Mouse (Mus musculus) forebrain, embryonic 12.5 days (tissue): ENCODE data around the gene Snx8. TPM values are rescaled to one million over a fixed set of nuclear protein-coding genes. Genes with fewer than 3 reads are reported as not detected.

ENCODE experiments used
- ATAC-seq: fragments of 200-750 bp; cut with Nextera tagmentation; 2 replicates; pipeline ENCODE4 v1.8.0; 2017; ENCODE audit warnings: moderate TSS enrichment; ENCODE audit not compliant: low FRiP score
- H3K27ac ChIP-seq: fragments of 300-500 bp; sonication (generic); 2 replicates; pipeline ENCODE4 v1.5.1; 2016; ENCODE audit warnings: mild to moderate bottlenecking
- H3K27me3 ChIP-seq: fragments of 300-500 bp; sonication (generic); 2 replicates; pipeline ENCODE4 v1.6.1; 2016; ENCODE audit warnings: mild to moderate bottlenecking
- H3K36me3 ChIP-seq: fragments of 300-500 bp; sonication (generic); replicated peaks from 2 replicates; pipeline ENCODE4 v1.6.1; 2016; ENCODE audit warnings: mild to moderate bottlenecking
- H3K4me1 ChIP-seq: fragments of 300-500 bp; sonication (generic); 2 replicates; pipeline ENCODE4 v1.6.1; 2016
- H3K4me2 ChIP-seq: fragments of 300-500 bp; sonication (generic); 2 replicates; pipeline ENCODE4 v1.6.1; 2016; ENCODE audit warnings: mild to moderate bottlenecking, moderate library complexity
- H3K4me3 ChIP-seq: fragments of 300-500 bp; sonication (generic); replicated peaks from 2 replicates; pipeline ENCODE4 v1.5.1; 2016; ENCODE audit warnings: mild to moderate bottlenecking
- H3K9ac ChIP-seq: fragments of 300-500 bp; sonication (generic); 2 replicates; pipeline ENCODE4 v1.6.1; 2016; ENCODE audit warnings: mild to moderate bottlenecking
- H3K9me3 ChIP-seq: fragments of 300-500 bp; sonication (generic); 2 replicates; pipeline ENCODE4 v1.6.1; 2016
- WGBS: fragments of 180-500 bp; shearing (Covaris S2); methylation state at CpG from one replicate; pipeline ENCODE4 v1.1.7; 2016; 5-methylcytosine and 5-hydroxymethylcytosine counted together
- polyA plus RNA-seq: library from polyadenylated mRNA; unstranded; fragments of >200 nt; fragmentation: Nextera tagmentation; extraction: Ambion mirVana; gene quantifications from 2 replicates; pipeline ENCODE4 v1.2.1, GENCODE M21; 2016

Gene Snx8
- polyA plus RNA-seq, 1 experiment from 2014 or later = 20.7 TPM

DNA sequence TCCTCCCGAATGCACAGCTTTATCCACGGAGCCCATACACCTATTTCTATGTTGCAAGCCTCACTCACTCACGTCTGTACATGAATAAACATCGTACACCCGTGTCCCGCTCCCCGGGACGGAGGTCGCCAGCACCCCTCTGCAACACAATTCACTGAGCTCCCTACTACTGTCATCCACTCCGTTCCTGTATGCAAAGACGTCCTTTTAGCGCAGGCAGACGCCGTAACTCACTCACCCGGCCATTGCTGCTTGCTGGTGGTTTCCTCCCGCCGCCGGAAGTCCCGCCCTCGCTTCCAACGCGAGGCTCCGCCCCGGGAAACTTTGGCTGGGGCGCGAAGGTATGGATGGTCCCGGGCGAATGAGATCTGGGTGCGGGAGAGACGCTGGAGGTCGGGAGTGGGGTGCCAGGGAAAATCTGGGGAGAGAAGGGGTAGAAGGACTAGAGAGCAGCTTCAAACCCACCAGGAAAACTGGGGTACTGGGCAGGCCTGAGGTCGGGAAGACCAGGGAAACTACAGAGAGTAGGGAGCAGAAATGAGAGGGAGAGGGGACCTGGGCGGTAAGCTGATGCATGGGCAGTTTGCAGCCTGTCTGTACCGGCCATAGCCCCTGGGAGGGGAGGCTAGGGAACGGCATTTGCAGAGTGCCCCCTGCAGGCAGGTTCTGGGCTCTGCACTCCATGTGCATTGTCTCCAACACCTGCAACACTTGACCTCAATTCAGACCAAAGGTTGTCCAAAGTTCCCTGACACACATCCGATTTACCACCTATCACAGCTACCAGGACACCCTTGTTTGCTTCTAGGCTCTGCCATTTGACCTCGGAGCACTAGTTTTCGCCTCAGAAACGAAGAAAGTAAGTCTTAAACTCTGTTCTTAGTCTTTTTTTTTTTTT, 57.2 kb downstream of the Snx8 start, which contains the start of gene Mrm2:
Gene Mrm2 (minus strand): TSS at position 284 of the 898 bp plus-strand sequence.
- peak within 1 kb of the TSS; percentile 82 for H3K9ac ChIP-seq
- no peaks in the 10 kb centered on the region for H3K27me3 ChIP-seq
- peaks cover 14% of the 10 kb centered on the region for H3K4me1 ChIP-seq
- H3K27ac ChIP-seq = peak within 1 kb of the TSS; percentile 92
- peak within 1 kb of the TSS; percentile 64 for H3K4me3 ChIP-seq
- peak within 1 kb of the TSS; percentile 87 for H3K4me2 ChIP-seq
- peak; percentile 85 for ATAC-seq
- H3K9me3 ChIP-seq = no peaks in the 10 kb centered on the region
- peaks cover 29% of the 10 kb centered on the region for H3K36me3 ChIP-seq
- 1% methylated on average over 39 of the region's 39 CpGs for WGBS

- no peak overlapping the region for H3K4me3 ChIP-seq
- peaks cover 13% of the 10 kb centered on the region for H3K4me1 ChIP-seq
- H3K36me3 ChIP-seq = peaks cover 30% of the 10 kb centered on the region
- no peak for ATAC-seq
- no peaks in the 10 kb centered on the region for H3K9me3 ChIP-seq
- H3K27me3 ChIP-seq = no peaks in the 10 kb centered on the region
- no peak overlapping the region for H3K4me2 ChIP-seq
- 95% methylated on average over 5 of the region's 5 CpGs for WGBS
- no peak overlapping the region for H3K9ac ChIP-seq
- H3K27ac ChIP-seq = no peak overlapping the region
Observed at GRCm38 (mm10) chr5:140324058-140324457, 65.0 kb downstream of the Snx8 start.

GRCm38 (mm10) chr5:140321756-140322575, 67.1 kb downstream of the Snx8 start:
- peak; percentile 15; the same call in 1 of the 2 replicates for ATAC-seq
- WGBS = 2% methylated on average over 17 of the region's 17 CpGs
- peak overlapping the region; percentile 92 for H3K4me3 ChIP-seq

DNA sequence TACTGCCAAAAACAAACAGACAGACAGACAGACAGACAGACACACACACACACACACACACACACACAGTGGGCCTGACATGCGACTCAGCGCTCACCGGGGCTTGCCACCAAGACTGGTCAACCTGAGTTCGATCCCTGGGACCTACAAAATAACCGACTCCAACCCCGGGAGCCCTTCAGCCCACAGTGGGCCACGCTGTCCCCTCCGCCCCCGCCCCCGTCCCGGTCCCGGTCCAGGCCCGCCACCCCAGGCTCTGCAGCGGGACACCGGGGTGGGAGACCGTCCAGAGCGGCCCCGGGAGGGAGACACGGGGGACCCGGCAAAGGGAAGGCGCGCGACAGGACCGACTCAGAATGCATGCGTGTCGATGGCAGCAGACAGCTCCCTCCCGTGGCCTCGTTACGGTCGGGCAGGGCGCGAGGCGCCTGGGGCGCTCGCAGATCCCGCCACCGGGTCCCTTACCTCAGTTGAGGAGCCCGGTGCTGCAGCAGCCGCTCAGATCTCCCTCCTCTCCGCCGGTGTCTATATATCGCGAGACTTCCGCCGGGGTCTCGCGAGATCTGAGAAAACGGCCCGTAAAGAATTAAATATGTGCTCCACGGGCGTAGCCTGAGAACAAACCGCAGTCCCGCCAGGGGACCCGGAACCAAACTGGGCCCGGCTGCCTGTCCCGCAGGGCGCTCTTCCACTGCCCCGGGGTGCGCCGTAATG, 67.9 kb downstream of the Snx8 start, which contains the start of the genes Mad1l1 and Nudt1:
Gene Mad1l1 (minus strand): TSS at position 511 of the 714 bp plus-strand sequence.
Gene Nudt1 (plus strand): TSS at position 615 of the 714 bp plus-strand sequence.
- ATAC-seq = peak; percentile 91
- peak within 1 kb of the TSS; percentile 85 for H3K27ac ChIP-seq
- H3K4me1 ChIP-seq = peaks cover 13% of the 10 kb centered on the region
- under 1% methylated on average over 60 of the region's 60 CpGs for WGBS
- peak within 1 kb of the TSS; percentile 92 for H3K4me3 ChIP-seq
- peaks cover 5% of the 10 kb centered on the region; the same call in 1 of the 2 replicates for H3K36me3 ChIP-seq
- no peaks in the 10 kb centered on the region for H3K9me3 ChIP-seq
- H3K9ac ChIP-seq = peak within 1 kb of the TSS; percentile 95
- H3K4me2 ChIP-seq = peak within 1 kb of the TSS; percentile 69
- no peaks in the 10 kb centered on the region for H3K27me3 ChIP-seq

More at GRCm38 (mm10) chr5:140321756-140322575, 67.1 kb downstream of the Snx8 start:
- peak overlapping the region; percentile 95 for H3K9ac ChIP-seq
- H3K27me3 ChIP-seq = no peaks in the 10 kb centered on the region
- peaks cover 13% of the 10 kb centered on the region for H3K4me1 ChIP-seq
- H3K27ac ChIP-seq = peak overlapping the region; percentile 85
- H3K9me3 ChIP-seq = no peaks in the 10 kb centered on the region
- H3K36me3 ChIP-seq = peaks cover 9% of the 10 kb centered on the region; the same call in 1 of the 2 replicates
- H3K4me2 ChIP-seq = peak overlapping the region; percentile 69

DNA sequence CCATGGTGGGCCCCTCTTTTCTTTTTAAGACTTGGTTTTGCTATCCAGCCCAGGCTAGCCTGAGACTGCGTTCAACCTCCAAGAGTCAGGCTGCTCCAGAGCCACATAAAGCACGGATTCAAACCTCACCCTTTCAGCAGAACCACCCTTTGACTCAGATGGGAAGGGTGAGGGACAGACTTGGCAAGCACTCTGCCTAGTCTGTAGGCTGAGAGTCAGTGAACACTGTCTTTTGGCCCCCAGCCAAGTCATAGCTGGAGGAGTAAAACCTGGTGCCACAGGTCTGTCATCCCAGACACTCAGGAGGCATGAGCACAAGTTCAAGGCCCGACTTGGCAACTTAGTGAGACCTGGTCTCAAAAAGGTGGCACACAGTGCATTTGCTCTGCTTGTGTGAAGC, 72.3 kb downstream of the Snx8 start:
- H3K4me1 ChIP-seq = peaks cover 13% of the 10 kb centered on the region
- H3K4me3 ChIP-seq = no peak overlapping the region
- H3K9ac ChIP-seq = no peak overlapping the region
- H3K36me3 ChIP-seq = peaks cover 31% of the 10 kb centered on the region
- H3K4me2 ChIP-seq = no peak overlapping the region
- H3K9me3 ChIP-seq = no peaks in the 10 kb centered on the region
- no peak overlapping the region for H3K27ac ChIP-seq
- WGBS = 90% methylated on average over 3 of the region's 3 CpGs
- no peaks in the 10 kb centered on the region for H3K27me3 ChIP-seq
- ATAC-seq = no peak

GRCm38 (mm10) chr5:140307602-140308001, 81.5 kb downstream of the Snx8 start:
- Histone ChIP-seq H3K4me2 (no peak overlapping the region), H3K27me3 (no peaks in the 10 kb centered on the region), H3K27ac (no peak overlapping the region), H3K4me1 (no peaks in the 10 kb centered on the region), H3K4me3 (no peak overlapping the region), H3K9me3 (no peaks in the 10 kb centered on the region), H3K36me3 (peaks cover 92% of the 10 kb centered on the region), H3K9ac (no peak overlapping the region)
- no peak for ATAC-seq
- WGBS = 93% methylated on average over 14 of the region's 14 CpGs

DNA sequence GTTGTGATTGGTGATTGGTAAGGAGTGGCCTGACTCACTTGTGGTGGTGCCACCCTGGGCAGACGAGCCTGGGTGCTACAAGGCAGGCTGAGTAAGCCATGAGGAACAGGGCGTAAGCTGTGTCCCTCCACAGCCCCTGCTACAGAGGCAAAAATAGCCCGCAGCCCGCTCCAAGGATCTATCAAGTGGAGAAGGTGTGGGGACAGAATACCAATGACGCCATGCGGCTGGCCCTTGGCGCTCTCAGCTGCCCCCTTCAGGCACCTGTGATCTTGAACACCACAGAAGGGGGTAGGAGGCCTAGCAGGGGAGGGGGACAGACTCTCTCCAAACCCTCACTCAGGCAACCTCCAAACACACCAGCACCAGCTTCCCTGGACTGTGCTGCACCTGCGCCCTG, 83.0 kb downstream of the Snx8 start:
- Histone ChIP-seq H3K9ac (no peak overlapping the region), H3K36me3 (peaks cover 92% of the 10 kb centered on the region), H3K9me3 (no peaks in the 10 kb centered on the region), H3K4me3 (no peak overlapping the region), H3K4me1 (no peaks in the 10 kb centered on the region), H3K27me3 (no peaks in the 10 kb centered on the region), H3K4me2 (no peak overlapping the region), H3K27ac (no peak overlapping the region)
- ATAC-seq = no peak
- WGBS = 79% methylated on average over 8 of the region's 8 CpGs

- no peaks in the 10 kb centered on the region for H3K4me1 ChIP-seq
- H3K9me3 ChIP-seq = no peaks in the 10 kb centered on the region
- no peak overlapping the region for H3K27ac ChIP-seq
- ATAC-seq = no peak
- H3K27me3 ChIP-seq = no peaks in the 10 kb centered on the region
- peaks cover 72% of the 10 kb centered on the region for H3K36me3 ChIP-seq
- H3K9ac ChIP-seq = no peak overlapping the region
- WGBS = 80% methylated on average over 4 of the region's 4 CpGs
- no peak overlapping the region for H3K4me3 ChIP-seq
- no peak overlapping the region for H3K4me2 ChIP-seq
Observed at GRCm38 (mm10) chr5:140298291-140298690, 90.8 kb downstream of the Snx8 start.

GRCm38 (mm10) chr5:140292152-140292551, 96.9 kb downstream of the Snx8 start:
- ATAC-seq = peak; percentile 51; the same call in 1 of the 2 replicates
- Histone ChIP-seq H3K27ac (no peak overlapping the region), H3K4me2 (no peak overlapping the region), H3K9ac (no peak overlapping the region), H3K36me3 (peaks cover 64% of the 10 kb centered on the region), H3K9me3 (no peaks in the 10 kb centered on the region), H3K4me1 (no peaks in the 10 kb centered on the region), H3K4me3 (no peak overlapping the region), H3K27me3 (no peaks in the 10 kb centered on the region)
- 96% methylated on average over 1 of the region's 1 CpGs for WGBS
